Mouse (Mus musculus) megakaryocyte-erythroid progenitor cell, adult 5-6 weeks (primary cell): ENCODE measurements around the gene Tex13c1. TPM values are rescaled to one million over a fixed set of nuclear protein-coding genes. Genes with fewer than 3 reads are reported as not detected.

Experiments used
- ATAC-seq: replicated peaks from 2 replicates; pipeline ENCODE4 v1.8.0; 2016; ENCODE audit warnings: mild to moderate bottlenecking, inconsistent platforms; ENCODE audit not compliant: severe bottlenecking, poor library complexity, low FRiP score, low TSS enrichment
- total RNA-seq, 2 experiments: library from RNA; stranded (forward) in 1 of 2; stranded (reverse) in 1 of 2; fragments of 200-1000, 215-1000 nt in 1 of 2; fragments of >200 nt in 1 of 2; fragmentation: Nextera tagmentation in 1 of 2; gene quantifications; 2 replicates each; pipeline ENCODE4 v1.2.3; 2014 to 2017

Gene Tex13c1
- total RNA-seq (2014; fragmentation: Nextera tagmentation) (not detected in 2 replicates), total RNA-seq (2017) (not detected in 2 replicates)

- no peak for ATAC-seq
Observed at GRCm38 (mm10) chrX:43590860-43591259, at the start of gene Tex13c1. Gene Tex13c1, plus strand, starts transcription at chrX:43591160.

Other genes with a start within 250 kb of the Tex13c1 start
- not detected in 2 replicates for gene Tenm1, start 162.0 kb upstream of the Tex13c1 start, total RNA-seq (2014; fragmentation: Nextera tagmentation)
- gene Tenm1, start 162.0 kb upstream of the Tex13c1 start, total RNA-seq (2017): not detected in 2 replicates